Mouse (Mus musculus) thymus, adult 2 months (tissue): Measurements from ENCODE around the gene Cd3e. TPM values are rescaled to one million over a fixed set of nuclear protein-coding genes. Genes with fewer than 3 reads are reported as not detected.

Experiments
- DNase-seq: peaks from one replicate; pipeline ENCODE4 v3.0.0; 2021
- H3K27ac ChIP-seq: fragments of 200-500 bp; 2 replicates; pipeline ENCODE4 v1.5.1; 2012; ENCODE audit warnings: low read length, control low read depth; ENCODE audit not compliant: control insufficient read depth, insufficient read depth
- H3K27me3 ChIP-seq: fragments of 200-500 bp; 2 replicates; pipeline ENCODE4 v1.6.1; 2012; ENCODE audit warnings: mild to moderate bottlenecking, low read length, moderate library complexity, mixed read lengths; ENCODE audit not compliant: control insufficient read depth, insufficient read depth
- H3K36me3 ChIP-seq: fragments of 200-500 bp; 2 replicates; pipeline ENCODE4 v1.6.1; 2012; ENCODE audit warnings: mild to moderate bottlenecking, low read length, moderate library complexity; ENCODE audit not compliant: control insufficient read depth, insufficient read depth
- H3K4me1 ChIP-seq: fragments of 200-500 bp; replicated peaks from 2 replicates; pipeline ENCODE4 v1.6.1; 2012; ENCODE audit warnings: low read length; ENCODE audit not compliant: control insufficient read depth, insufficient read depth
- H3K4me3 ChIP-seq: fragments of 200-500 bp; 2 replicates; pipeline ENCODE4 v1.5.1; 2012; ENCODE audit warnings: mild to moderate bottlenecking, low read length, control low read depth, moderate library complexity; ENCODE audit not compliant: control insufficient read depth, insufficient read depth
- CTCF ChIP-seq: fragments of 200-500 bp; IDR thresholded peaks from 2 replicates; pipeline ENCODE4 v1.5.1; 2012; ENCODE audit warnings: mild to moderate bottlenecking, control low read depth, low read length, moderate library complexity, borderline replicate concordance; ENCODE audit not compliant: control insufficient read depth, poor library complexity, insufficient read depth; ENCODE audit errors: extremely low read depth
- POLR2A ChIP-seq: fragments of 200-500 bp; IDR thresholded peaks from 2 replicates; pipeline ENCODE4 v1.6.1; 2012; ENCODE audit warnings: mild to moderate bottlenecking, low read length, control low read depth, moderate library complexity; ENCODE audit not compliant: control insufficient read depth, poor library complexity, insufficient read depth; ENCODE audit errors: extremely low read depth
- WGBS: fragments of 180-500 bp; shearing (Covaris S2); methylation state at CpG from one replicate; pipeline ENCODE4 v1.1.7; 2018; 5-methylcytosine and 5-hydroxymethylcytosine counted together
- polyA plus RNA-seq: library from polyadenylated mRNA; depleted of rRNA; stranded (reverse); fragments of >200 nt; gene quantifications from 2 replicates; pipeline ENCODE4 v1.2.3, GENCODE M21; 2012

Gene Cd3e
- polyA plus RNA-seq, 1 experiment, result 343 TPM

- Histone ChIP-seq H3K27me3 (no peaks in the 10 kb centered on the region), H3K27ac (no peak overlapping the region), H3K36me3 (peaks cover 49% of the 10 kb centered on the region), H3K4me1 (peaks cover 34% of the 10 kb centered on the region), H3K4me3 (no peak overlapping the region)
- 100% methylated on average over 3 of the region's 3 CpGs for WGBS
- DNase-seq, result no peak
- no peak for TF ChIP-seq POLR2A
- TF ChIP-seq CTCF, result no peak
These were observed 9.2 kb downstream of the Cd3e start for GRCm38 (mm10) chr9:45000249-45000648.

- Histone ChIP-seq H3K4me1 (peaks cover 36% of the 10 kb centered on the region), H3K4me3 (no peak overlapping the region), H3K36me3 (peaks cover 44% of the 10 kb centered on the region), H3K27me3 (no peaks in the 10 kb centered on the region), H3K27ac (peak overlapping the region; percentile 5; the same call in 1 of the 2 replicates)
- DNase-seq, result no peak
- TF ChIP-seq POLR2A (no peak), CTCF (no peak)
- 67% methylated on average over 5 of the region's 5 CpGs for WGBS
These were observed 9.7 kb downstream of the Cd3e start for GRCm38 (mm10) chr9:44999776-45000175.

GRCm38 (mm10) chr9:44999171-44999570, 10.3 kb downstream of the Cd3e start:
- Histone ChIP-seq H3K4me3 (no peak overlapping the region), H3K27me3 (no peaks in the 10 kb centered on the region), H3K36me3 (peaks cover 38% of the 10 kb centered on the region), H3K27ac (peak overlapping the region; percentile 5), H3K4me1 (peaks cover 36% of the 10 kb centered on the region)
- no peak for TF ChIP-seq POLR2A
- 51% methylated on average over 6 of the region's 6 CpGs for WGBS
- DNase-seq, result no peak

GRCm38 (mm10) chr9:44998138-44998537, 11.3 kb downstream of the Cd3e start:
- WGBS, result 4% methylated on average over 11 of the region's 11 CpGs
- DNase-seq, result peak; percentile 55
- no peaks in the 10 kb centered on the region for H3K27me3 ChIP-seq
- peaks cover 28% of the 10 kb centered on the region for H3K36me3 ChIP-seq
- no peak for TF ChIP-seq POLR2A
- TF ChIP-seq CTCF, result no peak
- peaks cover 36% of the 10 kb centered on the region for H3K4me1 ChIP-seq
- H3K27ac ChIP-seq, result peak overlapping the region; percentile 44
- no peak overlapping the region for H3K4me3 ChIP-seq

- Histone ChIP-seq H3K27ac (peak overlapping the region; percentile 68), H3K4me3 (no peak overlapping the region), H3K4me1 (peaks cover 36% of the 10 kb centered on the region), H3K27me3 (no peaks in the 10 kb centered on the region), H3K36me3 (peaks cover 13% of the 10 kb centered on the region)
- WGBS, result 72% methylated on average over 7 of the region's 7 CpGs
- TF ChIP-seq CTCF (no peak), POLR2A (no peak)
- DNase-seq, result peak; percentile 59
These were observed 12.8 kb downstream of the Cd3e start for GRCm38 (mm10) chr9:44996590-44996989.

GRCm38 (mm10) chr9:44994962-44995361, 14.5 kb downstream of the Cd3e start:
- no peaks in the 10 kb centered on the region for H3K27me3 ChIP-seq
- no peak for TF ChIP-seq POLR2A
- TF ChIP-seq CTCF, result no peak
- 63% methylated on average over 4 of the region's 4 CpGs for WGBS
- DNase-seq, result no peak
- peaks cover 35% of the 10 kb centered on the region for H3K4me1 ChIP-seq
- H3K4me3 ChIP-seq, result no peak overlapping the region
- H3K36me3 ChIP-seq, result no peaks in the 10 kb centered on the region
- H3K27ac ChIP-seq, result no peak overlapping the region

GRCm38 (mm10) chr9:44993268-44993667, 16.2 kb downstream of the Cd3e start:
- H3K27me3 ChIP-seq, result no peaks in the 10 kb centered on the region
- 47% methylated on average over 2 of the region's 2 CpGs for WGBS

More at GRCm38 (mm10) chr9:44993268-44993667, 16.2 kb downstream of the Cd3e start:
- TF ChIP-seq CTCF (no peak), POLR2A (no peak)
- Histone ChIP-seq H3K4me1 (peaks cover 19% of the 10 kb centered on the region), H3K27ac (no peak overlapping the region), H3K4me3 (no peak overlapping the region), H3K36me3 (no peaks in the 10 kb centered on the region)
- no peak for DNase-seq
